Mouse (Mus musculus): ENCODE results near the gene Zfp60. TPM values are rescaled to one million over a fixed set of nuclear protein-coding genes. Genes with fewer than 3 reads are reported as not detected.
"Not testable (repeated sequence)": the region's sequence is repeated elsewhere in the genome, so short reads cannot be mapped to it uniquely, and the experiment has no call there.

Zfp60 gene
- polyA plus RNA-seq, 1 experiment from 2014 or later = 31.8 TPM

DNA sequence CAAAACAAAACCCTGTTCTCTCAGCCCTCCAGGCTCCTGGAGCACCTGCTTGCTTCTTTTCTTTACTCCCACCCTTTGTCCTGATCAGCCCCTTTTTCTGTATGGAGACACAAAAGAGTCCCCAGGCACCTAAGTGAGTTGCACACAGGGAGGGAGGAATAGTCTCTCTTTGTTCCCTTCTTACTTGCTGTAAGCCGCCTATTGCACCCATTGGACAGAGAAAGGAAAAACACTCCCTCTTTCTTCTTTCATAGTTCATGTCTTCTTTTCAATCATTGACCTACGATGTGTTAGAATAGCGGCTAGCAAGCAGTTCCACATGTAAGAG lies 25.8 kb downstream of the Zfp60 start:
- 61% methylated on average over 3 of the region's 3 CpGs for WGBS
- Histone ChIP-seq H3K4me2 (ENCODE audit: low read depth, low read length) (no peak overlapping the region), H3K36me3 (ENCODE audit: control insufficient read depth, insufficient read depth, low read length) (no peaks in the 10 kb centered on the region), H3K9ac (ENCODE audit: low read length) (no peak overlapping the region), H3K9me3 (ENCODE audit: control insufficient read depth, low read length) (no peaks in the 10 kb centered on the region), H3K27ac (ENCODE audit: low read length) (no peak overlapping the region), H3K4me1 (replicated peaks; ENCODE audit: control insufficient read depth, insufficient read depth, low read length) (no peaks in the 10 kb centered on the region), H3K4me3 (ENCODE audit: low read length) (no peak overlapping the region), H3K27me3 (ENCODE audit: control insufficient read depth, insufficient read depth, low read depth, low read length) (no peaks in the 10 kb centered on the region)
- no peak for ATAC-seq (ENCODE audit: low read depth)

DNA sequence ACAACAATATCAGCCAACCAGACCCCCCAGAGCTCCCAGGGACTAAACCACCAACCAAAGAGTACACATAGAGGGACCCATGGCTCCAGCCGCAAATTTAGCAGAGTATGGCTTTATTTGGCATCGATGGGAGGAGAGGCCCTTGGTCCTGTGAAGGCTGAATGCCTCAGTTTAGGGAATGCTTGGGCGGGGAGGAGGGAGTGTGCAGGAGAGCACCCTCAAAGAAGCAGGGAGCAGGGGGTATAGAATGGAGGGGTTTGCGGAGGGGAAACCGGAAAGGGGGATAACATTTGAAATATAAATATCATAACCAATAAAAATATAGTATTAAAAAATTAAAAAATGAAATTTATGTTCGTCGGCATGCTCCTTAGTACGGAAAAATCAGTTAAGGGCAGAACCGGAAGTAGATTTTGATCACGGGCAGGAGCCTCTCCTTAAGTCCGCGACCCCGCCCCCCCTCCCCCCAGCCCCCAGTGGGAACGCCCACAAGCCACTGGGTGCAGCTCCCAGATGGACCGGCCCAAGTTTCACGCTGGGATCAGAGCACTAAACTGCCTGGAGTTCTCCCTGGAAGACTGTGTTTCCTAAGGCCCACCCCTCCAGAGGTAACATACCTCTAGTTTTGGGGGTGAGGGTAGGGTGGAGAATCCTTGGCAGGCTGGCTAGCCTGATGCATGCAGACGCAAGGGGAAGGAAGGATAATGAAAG lies 34.1 kb downstream of the Zfp60 start:
- H3K36me3 ChIP-seq (ENCODE audit: control insufficient read depth, insufficient read depth, low read length) = no peaks in the 10 kb centered on the region
- peak; percentile 89 for ATAC-seq (ENCODE audit: low read depth)
- H3K27ac ChIP-seq (ENCODE audit: low read length) = no peak overlapping the region
- H3K4me2 ChIP-seq (ENCODE audit: low read depth, low read length) = peak overlapping the region; percentile 65
- H3K9me3 ChIP-seq (ENCODE audit: control insufficient read depth, low read length) = no peaks in the 10 kb centered on the region
- no peaks in the 10 kb centered on the region; the same call in 1 of the 2 replicates for H3K4me1 ChIP-seq (replicated peaks; ENCODE audit: control insufficient read depth, insufficient read depth, low read length)
- H3K9ac ChIP-seq (ENCODE audit: low read length) = peak overlapping the region; percentile 61
- H3K27me3 ChIP-seq (ENCODE audit: control insufficient read depth, insufficient read depth, low read depth, low read length) = no peaks in the 10 kb centered on the region
- WGBS = 4% methylated on average over 17 of the region's 17 CpGs
- H3K4me3 ChIP-seq (ENCODE audit: low read length) = peak overlapping the region; percentile 46

DNA sequence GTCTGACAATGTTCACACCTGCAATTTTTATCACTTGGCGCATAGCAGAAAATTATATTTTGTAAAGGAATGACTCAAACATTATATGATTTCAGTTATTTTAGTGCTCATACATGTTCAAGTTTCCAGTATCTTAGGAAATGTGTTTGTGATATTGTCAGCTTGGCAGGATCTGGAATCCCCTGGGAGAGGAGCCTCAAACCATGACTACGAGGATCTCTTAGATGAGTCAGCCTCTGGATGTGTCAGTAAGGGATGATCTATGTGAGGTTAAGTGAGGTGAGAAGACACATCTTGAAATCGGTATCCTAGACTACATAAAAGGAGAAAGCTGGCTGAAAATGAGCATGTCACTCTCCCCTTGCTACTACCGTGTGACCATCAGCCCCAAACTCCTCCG lies 58.1 kb downstream of the Zfp60 start:
- no peaks in the 10 kb centered on the region for H3K27me3 ChIP-seq (ENCODE audit: control insufficient read depth, insufficient read depth, low read depth, low read length)

DNA sequence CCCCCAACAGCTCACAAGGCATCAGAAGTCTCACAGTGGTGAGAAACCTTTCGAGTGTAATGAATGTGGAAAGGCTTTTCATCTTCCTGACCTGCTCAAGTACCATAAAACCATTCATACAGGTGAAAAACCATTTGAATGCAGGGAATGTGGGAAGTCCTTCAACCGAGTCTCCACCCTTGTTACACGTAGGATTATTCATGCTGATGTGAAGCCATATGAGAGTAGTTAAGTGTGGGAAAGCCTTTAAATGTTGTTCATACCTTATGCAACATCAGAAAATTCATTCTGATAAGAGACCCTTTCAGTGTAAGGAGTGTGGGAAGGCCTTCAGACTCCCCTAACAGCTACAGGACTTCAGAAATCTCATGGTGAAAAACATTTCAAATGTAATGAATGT lies 62.7 kb downstream of the Zfp60 start:
- peak; percentile 57 for ATAC-seq (ENCODE audit: low read depth)
- 49% methylated on average over 2 of the region's 3 CpGs for WGBS

More for the DNA sequence above, 58.1 kb downstream of the Zfp60 start:
- WGBS = 79% methylated on average over 5 of the region's 5 CpGs
- Histone ChIP-seq H3K27ac (ENCODE audit: low read length) (no peak overlapping the region), H3K4me3 (ENCODE audit: low read length) (no peak overlapping the region), H3K4me1 (replicated peaks; ENCODE audit: control insufficient read depth, insufficient read depth, low read length) (no peaks in the 10 kb centered on the region), H3K36me3 (ENCODE audit: control insufficient read depth, insufficient read depth, low read length) (no peaks in the 10 kb centered on the region), H3K4me2 (ENCODE audit: low read depth, low read length) (no peak overlapping the region), H3K9me3 (ENCODE audit: control insufficient read depth, low read length) (peaks cover 6% of the 10 kb centered on the region), H3K9ac (ENCODE audit: low read length) (no peak overlapping the region)
- no peak for ATAC-seq (ENCODE audit: low read depth)

DNA sequence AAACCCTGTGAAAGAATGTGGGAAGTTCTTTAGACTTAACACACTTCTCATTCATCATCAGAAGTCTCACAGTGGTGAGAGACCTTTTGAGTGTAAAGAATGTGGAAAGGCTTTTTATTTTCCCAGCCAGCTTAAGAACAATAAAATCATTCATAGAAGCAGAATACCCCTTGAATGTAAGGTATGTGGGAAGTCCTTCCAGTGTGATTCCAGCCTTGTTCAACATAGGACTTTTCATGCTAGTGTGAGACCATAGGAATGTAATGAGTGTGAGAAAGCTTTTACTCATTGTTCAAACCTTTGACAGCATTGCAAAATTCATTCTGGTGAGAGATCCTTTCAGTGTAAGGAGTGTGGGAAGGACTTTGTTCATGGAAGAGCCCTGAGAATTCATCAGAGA lies 63.4 kb downstream of the Zfp60 start:
- no peak overlapping the region for H3K4me3 ChIP-seq (ENCODE audit: low read length)
- no peak overlapping the region for H3K9ac ChIP-seq (ENCODE audit: low read length)
- peaks cover 9% of the 10 kb centered on the region; the same call in 1 of the 2 replicates for H3K4me1 ChIP-seq (replicated peaks; ENCODE audit: control insufficient read depth, insufficient read depth, low read length)
- no peaks in the 10 kb centered on the region for H3K9me3 ChIP-seq (ENCODE audit: control insufficient read depth, low read length)
- no peaks in the 10 kb centered on the region for H3K27me3 ChIP-seq (ENCODE audit: control insufficient read depth, insufficient read depth, low read depth, low read length)
- H3K4me2 ChIP-seq (ENCODE audit: low read depth, low read length) = no peak overlapping the region
- peak; percentile 59 for ATAC-seq (ENCODE audit: low read depth)
- H3K27ac ChIP-seq (ENCODE audit: low read length) = peak overlapping the region; percentile 78
- no peaks in the 10 kb centered on the region for H3K36me3 ChIP-seq (ENCODE audit: control insufficient read depth, insufficient read depth, low read length)

More for the DNA sequence above, 62.7 kb downstream of the Zfp60 start:
- not testable (repeated sequence) for H3K9ac ChIP-seq (ENCODE audit: low read length); H3K27me3 ChIP-seq (ENCODE audit: control insufficient read depth, insufficient read depth, low read depth, low read length); H3K4me1 ChIP-seq (replicated peaks; ENCODE audit: control insufficient read depth, insufficient read depth, low read length); H3K4me2 ChIP-seq (ENCODE audit: low read depth, low read length); H3K9me3 ChIP-seq (ENCODE audit: control insufficient read depth, low read length); H3K36me3 ChIP-seq (ENCODE audit: control insufficient read depth, insufficient read depth, low read length); H3K4me3 ChIP-seq (ENCODE audit: low read length)
- peak overlapping the region; percentile 78 for H3K27ac ChIP-seq (ENCODE audit: low read length)

DNA sequence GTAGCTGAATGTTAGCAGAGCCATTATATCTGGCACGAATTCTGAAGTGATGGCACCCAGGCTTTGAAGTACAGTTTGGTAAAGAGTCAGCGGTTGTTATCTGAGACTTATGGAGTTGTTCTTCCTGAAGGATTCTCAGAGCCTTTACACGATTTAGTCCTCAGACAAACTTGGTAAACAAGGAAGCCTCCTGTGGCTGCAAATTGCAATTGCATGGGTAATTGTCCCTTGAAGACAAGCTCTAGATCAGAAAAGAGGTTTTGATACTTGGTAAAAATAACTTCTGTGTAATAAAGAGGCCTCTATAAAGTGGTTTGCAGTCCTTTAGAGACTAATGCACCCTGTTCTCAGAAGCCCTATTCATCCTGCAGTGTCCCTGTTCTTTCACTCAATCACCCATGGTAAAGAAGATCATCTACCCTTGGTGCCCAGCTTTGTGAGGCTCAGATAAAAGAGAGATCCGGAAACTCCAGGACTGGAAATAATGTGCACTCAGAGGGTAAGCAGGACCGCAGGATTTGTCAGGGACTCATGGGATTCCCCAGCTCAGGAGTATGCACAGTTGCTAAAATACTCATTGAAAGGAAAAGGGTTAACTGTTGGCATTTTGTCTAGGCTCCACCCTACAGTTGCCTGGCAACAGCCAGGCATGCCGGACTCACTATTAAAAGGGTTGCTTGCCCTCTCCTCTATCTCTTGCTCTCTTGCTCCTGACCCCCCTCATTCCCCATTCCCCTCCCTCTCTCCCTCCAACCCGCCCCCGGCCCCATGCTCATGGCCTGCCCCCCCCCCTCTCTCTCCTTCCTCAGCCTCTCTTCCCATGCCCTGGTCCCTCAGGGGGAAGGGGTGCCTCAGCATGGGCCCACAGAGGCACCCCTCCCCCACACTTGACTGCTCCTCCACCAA lies 67.0 kb downstream of the Zfp60 start:
- no peaks in the 10 kb centered on the region for H3K36me3 ChIP-seq (ENCODE audit: control insufficient read depth, insufficient read depth, low read length)
- 18% methylated on average over 8 of the region's 8 CpGs for WGBS
- H3K9me3 ChIP-seq (ENCODE audit: control insufficient read depth, low read length) = no peaks in the 10 kb centered on the region
- no peak overlapping the region for H3K4me3 ChIP-seq (ENCODE audit: low read length)
- peak overlapping the region; percentile 35; the same call in 1 of the 2 replicates for H3K4me2 ChIP-seq (ENCODE audit: low read depth, low read length)
- peak; percentile 73; the same call in 1 of the 2 replicates for ATAC-seq (ENCODE audit: low read depth)
- no peak overlapping the region for H3K9ac ChIP-seq (ENCODE audit: low read length)
- H3K27me3 ChIP-seq (ENCODE audit: control insufficient read depth, insufficient read depth, low read depth, low read length) = no peaks in the 10 kb centered on the region
- H3K4me1 ChIP-seq (replicated peaks; ENCODE audit: control insufficient read depth, insufficient read depth, low read length) = peaks cover 9% of the 10 kb centered on the region; the same call in 1 of the 2 replicates
- H3K27ac ChIP-seq (ENCODE audit: low read length) = peak overlapping the region; percentile 42; the same call in 1 of the 2 replicates

DNA sequence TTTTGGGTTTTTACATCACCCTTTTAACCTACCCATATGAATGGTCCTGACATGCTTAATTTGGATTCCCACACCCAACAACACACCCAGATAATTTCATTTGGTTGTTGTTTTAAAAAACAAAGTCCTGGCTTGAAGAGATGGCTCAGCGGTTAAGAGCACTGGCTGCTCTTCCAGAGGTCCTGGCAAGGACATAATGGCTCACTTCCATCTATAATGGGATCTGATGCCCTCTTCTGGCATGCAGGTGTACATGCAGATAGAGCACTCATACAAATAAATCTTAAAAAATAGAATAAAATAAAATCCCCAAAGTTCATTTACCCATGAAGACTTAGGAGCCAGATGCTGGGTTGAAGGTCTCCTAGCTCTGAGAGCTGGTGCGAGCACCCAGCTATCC lies 69.9 kb downstream of the Zfp60 start:
- peaks cover 13% of the 10 kb centered on the region; the same call in 1 of the 2 replicates for H3K4me1 ChIP-seq (replicated peaks; ENCODE audit: control insufficient read depth, insufficient read depth, low read length)
- H3K27me3 ChIP-seq (ENCODE audit: control insufficient read depth, insufficient read depth, low read depth, low read length) = no peaks in the 10 kb centered on the region
- 46% methylated on average over 2 of the region's 2 CpGs for WGBS
- no peak overlapping the region for H3K4me3 ChIP-seq (ENCODE audit: low read length)
- ATAC-seq (ENCODE audit: low read depth) = no peak
- no peak overlapping the region for H3K4me2 ChIP-seq (ENCODE audit: low read depth, low read length)
- H3K9me3 ChIP-seq (ENCODE audit: control insufficient read depth, low read length) = no peaks in the 10 kb centered on the region
- no peak overlapping the region for H3K9ac ChIP-seq (ENCODE audit: low read length)
- H3K27ac ChIP-seq (ENCODE audit: low read length) = no peak overlapping the region
- H3K36me3 ChIP-seq (ENCODE audit: control insufficient read depth, insufficient read depth, low read length) = no peaks in the 10 kb centered on the region

DNA sequence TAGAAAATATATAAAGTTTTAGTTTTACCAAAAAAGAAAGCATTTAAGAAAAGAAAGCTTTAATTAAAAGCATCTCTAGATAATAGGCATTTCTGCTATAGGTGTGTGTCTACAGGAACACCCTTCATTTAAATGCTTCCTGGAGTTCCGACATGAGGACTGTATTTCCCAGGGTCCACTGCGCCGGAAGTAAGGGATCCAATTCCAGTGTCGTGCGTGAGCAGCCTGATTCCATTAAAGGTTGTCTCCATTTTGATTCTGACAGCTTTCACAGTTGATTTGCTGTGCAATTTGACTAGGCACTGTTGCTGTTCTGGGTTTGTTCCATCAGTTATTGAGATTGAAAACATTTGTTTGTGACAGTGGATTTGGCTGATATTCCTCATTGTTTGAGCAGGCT lies 71.8 kb downstream of the Zfp60 start:
- Histone ChIP-seq H3K9me3 (ENCODE audit: control insufficient read depth, low read length) (no peaks in the 10 kb centered on the region), H3K9ac (ENCODE audit: low read length) (no peak overlapping the region), H3K36me3 (ENCODE audit: control insufficient read depth, insufficient read depth, low read length) (no peaks in the 10 kb centered on the region; the same call in 1 of the 2 replicates), H3K4me2 (ENCODE audit: low read depth, low read length) (no peak overlapping the region), H3K4me1 (replicated peaks; ENCODE audit: control insufficient read depth, insufficient read depth, low read length) (peaks cover 13% of the 10 kb centered on the region; the same call in 1 of the 2 replicates), H3K27ac (ENCODE audit: low read length) (no peak overlapping the region), H3K4me3 (ENCODE audit: low read length) (no peak overlapping the region), H3K27me3 (ENCODE audit: control insufficient read depth, insufficient read depth, low read depth, low read length) (no peaks in the 10 kb centered on the region)
- WGBS = 68% methylated on average over 5 of the region's 5 CpGs
- no peak for ATAC-seq (ENCODE audit: low read depth)

Measured in lung, embryonic 16.5 days (tissue).